ENCODE assay signal across 10 mouse cellular contexts in genomic region chr4:46643676-46644112, GRCm38 (mm10). TPM values are rescaled to one million over a fixed set of nuclear protein-coding genes. Genes with fewer than 3 reads are reported as not detected.
DNase-seq lines count a peak whose midpoint lies in the region; ATAC-seq and TF ChIP-seq lines count a peak whose summit lies in the region.
"Had no signal": no experiment of that assay in that cellular context is flagged by ENCODE, and none has a peak within 500 bp of the region (broad histone marks: within the 10 kb centered on the region; RNA-seq: fewer than 3 reads in every experiment).

No protein-coding gene starts in this region.

- 82% methylated on average over 8 of the region's 8 CpGs for WGBS in kidney, embryonic 14.5 days
- WGBS in intestine, postnatal 0 days, result 75% methylated on average over 8 of the region's 8 CpGs
- WGBS in stomach, postnatal 0 days, result 82% methylated on average over 8 of the region's 8 CpGs

- no peak for DNase-seq in kidney, postnatal 36 days
- peak; percentile 11 for DNase-seq in thymus, postnatal 4 days
- no peak for DNase-seq in thymus, postnatal 14 days
- DNase-seq in stomach, postnatal 0 days (ENCODE audit: low spot score), result no peak
- DNase-seq in embryo, embryonic 10 days (ENCODE audit: low spot score), result no peak
- DNase-seq in thymus, postnatal 0 days (ENCODE audit: low spot score), result no peak
- DNase-seq: cerebellum, adult 11-12 months had no signal

- peaks cover 4% of the 10 kb centered on the region; the same call in 1 of the 2 replicates for H3K27me3 ChIP-seq in kidney, embryonic 14.5 days (ENCODE audit: control insufficient read depth, insufficient read depth, low read length)
- no peaks in the 10 kb centered on the region for H3K27me3 ChIP-seq in intestine, postnatal 0 days (replicated peaks; ENCODE audit: control insufficient read depth, insufficient read depth, low read length)
- H3K27me3 ChIP-seq in stomach, postnatal 0 days (ENCODE audit: control insufficient read depth, insufficient read depth, low read length), result no peaks in the 10 kb centered on the region

- H3K9me3 ChIP-seq in kidney, embryonic 14.5 days (ENCODE audit: control insufficient read depth, low read length), result no peaks in the 10 kb centered on the region
- no peaks in the 10 kb centered on the region for H3K9me3 ChIP-seq in intestine, postnatal 0 days (ENCODE audit: control insufficient read depth)
- H3K9me3 ChIP-seq in stomach, postnatal 0 days (ENCODE audit: control insufficient read depth, low read length), result no peaks in the 10 kb centered on the region

- no peaks in the 10 kb centered on the region for H3K4me1 ChIP-seq in kidney, embryonic 14.5 days (ENCODE audit: control insufficient read depth, insufficient read depth, low read length)
- peaks cover under 1% of the 10 kb centered on the region; the same call in 1 of the 2 replicates for H3K4me1 ChIP-seq in intestine, postnatal 0 days (replicated peaks; ENCODE audit: control insufficient read depth, insufficient read depth, low read length)
- no peaks in the 10 kb centered on the region for H3K4me1 ChIP-seq in stomach, postnatal 0 days (replicated peaks; ENCODE audit: control insufficient read depth, insufficient read depth)

- no peak for TF ChIP-seq CTCF in intestine, postnatal 0 days (IDR thresholded peaks at IDR 0.05; ENCODE audit: low read depth)
- TF ChIP-seq CTCF in stomach, postnatal 0 days (IDR thresholded peaks at IDR 0.05; ENCODE audit: low read depth), result no peak

- H3K36me3 ChIP-seq in kidney, embryonic 14.5 days (ENCODE audit: control insufficient read depth, insufficient read depth, low read length), result no peaks in the 10 kb centered on the region
- no peaks in the 10 kb centered on the region; the same call in 1 of the 2 replicates for H3K36me3 ChIP-seq in intestine, postnatal 0 days (ENCODE audit: control insufficient read depth, insufficient read depth)
- no peaks in the 10 kb centered on the region for H3K36me3 ChIP-seq in stomach, postnatal 0 days (ENCODE audit: control insufficient read depth, insufficient read depth, low read length)

- H3K9ac ChIP-seq in kidney, embryonic 14.5 days (ENCODE audit: low read depth, low read length), result no peak overlapping the region
- H3K9ac ChIP-seq in intestine, postnatal 0 days (ENCODE audit: low read depth, low read length), result no peak overlapping the region
- H3K9ac ChIP-seq in stomach, postnatal 0 days (ENCODE audit: low read length), result no peak overlapping the region
- H3K9ac ChIP-seq: hindbrain, embryonic 14.5 days had no signal

- H3K4me2 ChIP-seq in kidney, embryonic 14.5 days (replicated peaks; ENCODE audit: low read depth, low read length), result no peak overlapping the region
- H3K4me2 ChIP-seq in intestine, postnatal 0 days (replicated peaks; ENCODE audit: low read depth), result no peak overlapping the region
- H3K4me2 ChIP-seq in stomach, postnatal 0 days (replicated peaks; ENCODE audit: low read depth), result no peak overlapping the region
- H3K4me2 ChIP-seq: hindbrain, embryonic 14.5 days had no signal

- H3K27ac ChIP-seq in kidney, embryonic 14.5 days (ENCODE audit: low read depth, low read length), result peak overlapping the region; percentile 65
- peak overlapping the region; percentile 72 for H3K27ac ChIP-seq in intestine, postnatal 0 days (ENCODE audit: low read depth, low read length)
- peak overlapping the region; percentile 77 for H3K27ac ChIP-seq in stomach, postnatal 0 days (replicated peaks)
- H3K27ac ChIP-seq: hindbrain, embryonic 14.5 days had no signal

- ATAC-seq in kidney, embryonic 14.5 days (ENCODE audit: low FRiP score, low TSS enrichment), result no peak
- no peak for ATAC-seq in intestine, postnatal 0 days
- peak; percentile 57 for ATAC-seq in stomach, postnatal 0 days (ENCODE audit: low FRiP score, low TSS enrichment)

- no peak overlapping the region for H3K4me3 ChIP-seq in kidney, embryonic 14.5 days (ENCODE audit: low read length)
- H3K4me3 ChIP-seq in intestine, postnatal 0 days (ENCODE audit: low read depth, low read length), result no peak overlapping the region
- H3K4me3 ChIP-seq in stomach, postnatal 0 days (ENCODE audit: low read depth, low read length), result no peak overlapping the region

- TF ChIP-seq EP300 in stomach, postnatal 0 days (optimal IDR thresholded peaks at IDR 0.05), result no peak

RNA-seq across cellular contexts. Expression of gene Tbc1d2, which starts 6.3 kb away (rescaled TPM):
- polyA plus RNA-seq in kidney, embryonic 14.5 days (2014; fragmentation: Nextera tagmentation; extraction: Ambion mirVana), result 2.1 and 2.6 TPM in 2 replicates
- polyA plus RNA-seq in intestine, postnatal 0 days (2015; fragmentation: Nextera tagmentation; extraction: Ambion mirVana), result 5.1 and 5.2 TPM in 2 replicates
- polyA plus RNA-seq in stomach, postnatal 0 days (2015; fragmentation: Nextera tagmentation; extraction: Ambion mirVana), result 2.7 and 3.4 TPM in 2 replicates
- polyA plus RNA-seq in thymus, postnatal 0 days (2015; fragmentation: Nextera tagmentation; extraction: Ambion mirVana), result 2.1 and 2.2 TPM in 2 replicates

RNA-seq across cellular contexts. Expression of gene Coro2a, which starts 41.7 kb away (rescaled TPM):
- polyA plus RNA-seq in kidney, embryonic 14.5 days (2014; fragmentation: Nextera tagmentation; extraction: Ambion mirVana), result 3.2 and 6.8 TPM in 2 replicates
- polyA plus RNA-seq in intestine, postnatal 0 days (2015; fragmentation: Nextera tagmentation; extraction: Ambion mirVana), result 53.0 and 59.7 TPM in 2 replicates
- polyA plus RNA-seq in stomach, postnatal 0 days (2015; fragmentation: Nextera tagmentation; extraction: Ambion mirVana), result 16.7 and 17.2 TPM in 2 replicates
- 12.2 and 14.5 TPM in 2 replicates for polyA plus RNA-seq in thymus, postnatal 0 days (2015; fragmentation: Nextera tagmentation; extraction: Ambion mirVana)
